Mouse (Mus musculus) embryonic facial prominence, embryonic 14.5 days (tissue): ENCODE measurements around the gene Bckdhb. TPM values are rescaled to one million over a fixed set of nuclear protein-coding genes. Genes with fewer than 3 reads are reported as not detected.

Source experiments
- ATAC-seq: fragments of 200-750 bp; cut with Nextera tagmentation; 2 replicates; pipeline ENCODE4 v1.8.0; 2017; ENCODE audit warnings: low read depth, moderate number of reproducible peaks, moderate TSS enrichment
- DNase-seq: peaks from one replicate; pipeline ENCODE4 v3.0.0-alpha.2; 2015; ENCODE audit warnings: low spot score
- H3K27ac ChIP-seq: fragments of 300-500 bp; sonication (generic); replicated peaks from 2 replicates; pipeline ENCODE4 v1.5.1; 2014; ENCODE audit warnings: low read depth, mild to moderate bottlenecking, low read length, moderate library complexity
- H3K27me3 ChIP-seq: fragments of 300-500 bp; sonication (generic); replicated peaks from 2 replicates; pipeline ENCODE4 v1.6.1; 2014; ENCODE audit warnings: low read length; ENCODE audit not compliant: control insufficient read depth, insufficient read depth
- H3K36me3 ChIP-seq: fragments of 300-500 bp; sonication (generic); 2 replicates; pipeline ENCODE4 v1.6.1; 2014; ENCODE audit warnings: low read length, mixed read lengths; ENCODE audit not compliant: control insufficient read depth, insufficient read depth
- H3K4me1 ChIP-seq: fragments of 300-500 bp; sonication (generic); 2 replicates; pipeline ENCODE4 v1.6.1; 2014; ENCODE audit warnings: antibody characterized with exemption, low read length; ENCODE audit not compliant: control insufficient read depth, insufficient read depth
- H3K4me2 ChIP-seq: fragments of 300-500 bp; sonication (generic); 2 replicates; pipeline ENCODE4 v1.6.1; 2014; ENCODE audit warnings: low read depth, mild to moderate bottlenecking, low read length, moderate library complexity, mixed read lengths
- H3K4me3 ChIP-seq: fragments of 300-500 bp; sonication (generic); 2 replicates; pipeline ENCODE4 v1.5.1; 2014; ENCODE audit warnings: low read depth, mild to moderate bottlenecking, low read length
- H3K9ac ChIP-seq: fragments of 300-500 bp; sonication (generic); 2 replicates; pipeline ENCODE4 v1.6.1; 2014; ENCODE audit warnings: low read depth, mild to moderate bottlenecking, low read length, moderate library complexity, mixed read lengths
- H3K9me3 ChIP-seq: fragments of 300-500 bp; sonication (generic); 2 replicates; pipeline ENCODE4 v1.6.1; 2016; ENCODE audit warnings: low read length; ENCODE audit not compliant: control insufficient read depth
- WGBS: fragments of 180-500 bp; shearing (Covaris S2); extraction: QIAGEN DNeasy Blood & Tissue Kit; methylation state at CpG from one replicate; pipeline ENCODE4 v1.1.7; 2014; 5-methylcytosine and 5-hydroxymethylcytosine counted together
- polyA plus RNA-seq: library from polyadenylated mRNA; unstranded; fragments of >200 nt; fragmentation: Nextera tagmentation; extraction: Ambion mirVana; gene quantifications from 2 replicates; pipeline ENCODE4 v1.2.1, GENCODE M21; 2014

Bckdhb gene
- polyA plus RNA-seq = 41.6 and 46.6 TPM in 2 replicates

- Histone ChIP-seq H3K4me1 (no peaks in the 10 kb centered on the region), H3K4me3 (peak within 1 kb of the TSS; percentile 67), H3K9me3 (no peaks in the 10 kb centered on the region), H3K9ac (peak within 1 kb of the TSS; percentile 75), H3K4me2 (peak within 1 kb of the TSS; percentile 74), H3K27ac (no peak within 1 kb of the TSS; the same call in 1 of the 2 replicates), H3K36me3 (no peaks in the 10 kb centered on the region), H3K27me3 (no peaks in the 10 kb centered on the region)
- WGBS = 2% methylated on average over 24 of the region's 46 CpGs
- peak; percentile 99 for DNase-seq
- ATAC-seq = peak; percentile 100
Measured at GRCm38 (mm10) chr9:83924878-83925687, at the start of gene Bckdhb. TSS of gene Bckdhb (plus strand) at chr9:83925145.

GRCm38 (mm10) chr9:83882191-83882590 lies 42.8 kb upstream of the Bckdhb start:
- no peaks in the 10 kb centered on the region for H3K27me3 ChIP-seq
- WGBS = 74% methylated on average over 6 of the region's 6 CpGs
- no peaks in the 10 kb centered on the region for H3K9me3 ChIP-seq
- H3K9ac ChIP-seq = no peak overlapping the region
- no peaks in the 10 kb centered on the region for H3K36me3 ChIP-seq
- DNase-seq = peak; percentile 44
- H3K4me1 ChIP-seq = no peaks in the 10 kb centered on the region
- no peak overlapping the region for H3K4me3 ChIP-seq
- ATAC-seq = no peak
- no peak overlapping the region for H3K27ac ChIP-seq
- no peak overlapping the region for H3K4me2 ChIP-seq

- DNase-seq = no peak
- Histone ChIP-seq H3K27ac (no peak overlapping the region), H3K36me3 (no peaks in the 10 kb centered on the region), H3K9me3 (no peaks in the 10 kb centered on the region), H3K27me3 (no peaks in the 10 kb centered on the region), H3K4me3 (no peak overlapping the region), H3K4me2 (no peak overlapping the region), H3K4me1 (no peaks in the 10 kb centered on the region), H3K9ac (no peak overlapping the region)
- no peak for ATAC-seq
Measured at GRCm38 (mm10) chr9:83886149-83886548, 38.8 kb upstream of the Bckdhb start.

DNA sequence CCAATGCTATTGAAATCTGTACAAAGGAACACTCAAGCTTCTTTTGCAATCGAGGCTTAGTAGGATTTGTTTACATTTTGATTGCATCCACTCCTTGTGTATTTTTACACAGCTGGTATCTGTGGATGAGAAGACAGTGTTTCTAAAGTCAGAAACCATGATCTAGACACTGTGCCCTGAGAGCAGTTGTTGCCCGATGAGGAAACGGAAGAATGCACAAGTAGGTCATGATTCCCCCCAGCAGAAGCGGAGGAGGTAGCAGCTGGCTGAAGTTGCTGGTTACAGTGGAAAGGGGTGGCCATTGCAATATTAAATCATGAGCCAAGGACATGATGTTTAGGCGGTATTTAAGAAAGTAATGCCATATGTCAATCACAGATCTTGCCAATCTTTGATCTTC lies 36.7 kb upstream of the Bckdhb start:
- H3K36me3 ChIP-seq = no peaks in the 10 kb centered on the region
- no peak for ATAC-seq
- H3K4me3 ChIP-seq = no peak overlapping the region
- H3K4me1 ChIP-seq = no peaks in the 10 kb centered on the region
- H3K27ac ChIP-seq = no peak overlapping the region
- no peak overlapping the region for H3K4me2 ChIP-seq
- no peak for DNase-seq
- no peaks in the 10 kb centered on the region for H3K27me3 ChIP-seq
- WGBS = 88% methylated on average over 5 of the region's 5 CpGs
- H3K9me3 ChIP-seq = no peaks in the 10 kb centered on the region
- no peak overlapping the region for H3K9ac ChIP-seq

DNA sequence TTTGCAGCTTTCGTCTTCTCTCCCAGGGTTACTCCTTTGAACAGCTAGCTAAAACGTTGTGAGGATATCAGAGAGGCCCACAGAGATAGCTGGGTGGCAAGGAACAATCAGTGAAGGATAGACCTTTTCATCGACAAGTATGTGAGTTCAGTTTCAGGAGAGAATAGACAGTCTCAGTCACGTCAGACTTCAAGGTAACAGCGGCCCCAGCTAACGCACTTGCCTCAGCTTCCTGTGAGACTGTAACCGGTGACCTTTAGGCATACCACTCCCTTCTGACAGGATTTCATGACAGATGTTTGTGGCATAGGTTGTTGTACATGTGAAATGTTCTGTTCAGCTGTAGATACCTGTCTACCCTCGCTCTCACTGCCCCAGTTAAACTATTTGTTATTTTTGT lies 31.9 kb upstream of the Bckdhb start:
- 62% methylated on average over 8 of the region's 8 CpGs for WGBS
- DNase-seq (no peak), ATAC-seq (no peak)
- Histone ChIP-seq H3K36me3 (no peaks in the 10 kb centered on the region), H3K27me3 (no peaks in the 10 kb centered on the region), H3K9me3 (no peaks in the 10 kb centered on the region), H3K4me3 (no peak overlapping the region), H3K27ac (no peak overlapping the region), H3K4me2 (no peak overlapping the region), H3K9ac (no peak overlapping the region), H3K4me1 (no peaks in the 10 kb centered on the region)

DNA sequence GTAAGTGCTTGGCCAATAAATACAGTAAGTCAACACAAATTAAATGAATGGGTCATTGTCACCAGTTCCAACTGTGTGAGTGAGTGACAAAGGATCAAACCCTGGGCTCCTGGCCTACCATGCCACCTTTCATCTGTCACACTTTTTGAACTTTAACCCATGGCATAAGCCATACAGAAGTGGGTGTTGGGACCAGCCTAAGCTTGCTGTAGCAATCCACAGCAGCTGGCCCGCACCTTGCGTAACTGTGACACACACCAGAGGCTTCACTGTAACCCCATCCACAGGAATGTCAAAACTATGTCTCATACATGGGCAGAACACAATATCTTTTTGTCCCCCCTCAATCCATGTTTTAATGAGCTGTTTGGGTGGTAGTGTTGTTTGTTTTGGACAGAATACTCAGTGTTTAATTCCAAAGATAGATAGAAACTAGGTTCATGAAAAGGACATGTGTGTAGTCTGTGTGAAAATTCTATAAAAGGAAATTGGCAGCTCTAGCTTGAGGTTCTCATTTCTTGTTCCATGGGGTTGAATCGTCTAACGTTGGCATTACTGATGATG lies 31.1 kb upstream of the Bckdhb start:
- Histone ChIP-seq H3K36me3 (no peaks in the 10 kb centered on the region), H3K27me3 (no peaks in the 10 kb centered on the region), H3K4me2 (no peak overlapping the region), H3K4me3 (no peak overlapping the region), H3K27ac (no peak overlapping the region), H3K9me3 (no peaks in the 10 kb centered on the region), H3K9ac (no peak overlapping the region), H3K4me1 (no peaks in the 10 kb centered on the region)
- ATAC-seq (0 out of 2 replicates have a peak, but pooled peaks have one; percentile 33), DNase-seq (peak; percentile 19)
- 73% methylated on average over 4 of the region's 4 CpGs for WGBS

DNA sequence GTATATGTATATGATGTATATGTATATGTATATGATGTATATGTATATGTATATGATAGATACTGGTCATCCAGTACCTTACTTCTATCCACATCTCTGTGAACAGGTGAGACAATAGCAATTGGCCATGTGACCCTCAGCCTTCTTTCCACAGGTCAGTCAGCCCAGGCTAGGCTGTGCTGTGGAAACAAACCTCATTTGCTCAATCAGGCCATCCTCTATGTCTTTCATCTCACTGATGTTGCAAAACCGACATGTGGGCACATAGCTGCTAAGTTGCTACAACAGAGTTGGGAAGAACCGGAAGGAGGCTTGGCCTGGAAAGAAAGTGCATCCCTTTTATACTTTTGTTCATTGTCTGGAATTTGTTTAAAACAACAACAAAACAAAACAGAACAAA lies 22.9 kb upstream of the Bckdhb start:
- H3K4me1 ChIP-seq = no peaks in the 10 kb centered on the region
- no peak for DNase-seq
- H3K9ac ChIP-seq = no peak overlapping the region
- WGBS = 79% methylated on average over 2 of the region's 2 CpGs
- no peaks in the 10 kb centered on the region for H3K27me3 ChIP-seq
- H3K36me3 ChIP-seq = no peaks in the 10 kb centered on the region
- H3K4me3 ChIP-seq = no peak overlapping the region
- H3K4me2 ChIP-seq = no peak overlapping the region
- no peak overlapping the region for H3K27ac ChIP-seq
- ATAC-seq = no peak
- H3K9me3 ChIP-seq = no peaks in the 10 kb centered on the region

DNA sequence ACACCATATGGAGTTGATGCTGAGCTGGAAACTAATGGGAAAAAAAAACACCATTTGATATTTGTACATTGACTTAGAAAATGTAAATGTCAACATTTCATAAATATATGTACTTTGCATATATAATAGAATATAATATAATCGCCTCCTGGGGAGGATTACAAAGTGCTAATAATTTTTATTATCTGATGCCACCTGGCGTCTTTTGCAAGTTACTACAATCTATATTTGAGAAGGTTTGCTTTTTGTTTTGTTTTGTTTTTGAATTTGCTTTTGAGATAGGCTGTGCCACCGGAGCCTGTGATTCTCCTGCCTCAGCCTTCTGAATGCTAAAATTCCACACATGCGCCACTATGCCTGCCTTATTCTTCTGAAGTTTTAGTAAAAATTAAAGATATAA lies 19.1 kb upstream of the Bckdhb start:
- Histone ChIP-seq H3K27me3 (no peaks in the 10 kb centered on the region), H3K9me3 (no peaks in the 10 kb centered on the region), H3K9ac (no peak overlapping the region), H3K4me3 (no peak overlapping the region), H3K27ac (no peak overlapping the region), H3K4me1 (no peaks in the 10 kb centered on the region), H3K36me3 (no peaks in the 10 kb centered on the region), H3K4me2 (no peak overlapping the region)
- WGBS = 70% methylated on average over 4 of the region's 4 CpGs
- ATAC-seq = no peak
- DNase-seq = no peak

DNA sequence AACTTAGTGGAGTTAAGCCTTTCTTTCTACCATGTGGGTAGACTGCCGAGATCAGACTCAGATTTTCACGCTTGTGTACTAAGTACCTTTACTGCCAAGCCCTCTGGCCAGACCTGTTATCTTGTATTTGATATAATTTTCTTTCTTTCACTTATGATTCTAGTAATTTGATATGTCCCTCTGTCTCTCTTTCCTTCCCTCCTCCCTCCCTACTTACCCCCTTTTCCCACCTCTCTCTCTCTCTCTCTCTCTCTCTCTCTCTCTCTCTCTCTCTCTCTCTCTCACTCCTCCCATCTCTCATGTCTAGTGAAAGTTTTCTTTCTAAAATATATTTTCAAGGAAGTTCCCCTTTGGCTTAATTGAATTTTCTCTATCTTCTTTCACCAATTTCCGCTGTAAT lies 17.9 kb upstream of the Bckdhb start:
- 67% methylated on average over 3 of the region's 3 CpGs for WGBS
- Histone ChIP-seq H3K36me3 (no peaks in the 10 kb centered on the region), H3K9ac (no peak overlapping the region), H3K4me3 (no peak overlapping the region), H3K27me3 (no peaks in the 10 kb centered on the region), H3K4me1 (no peaks in the 10 kb centered on the region), H3K4me2 (no peak overlapping the region), H3K27ac (no peak overlapping the region), H3K9me3 (no peaks in the 10 kb centered on the region)
- ATAC-seq (no peak), DNase-seq (no peak)
